Mouse (Mus musculus) c-Kit-negative CD71-positive TER-119-positive erythroid progenitor cells, embryonic 14.5 days (primary cell): Measurements from ENCODE around the gene Gins2.

Experiments used
- DNase-seq: peaks from one replicate; pipeline ENCODE4 v3.0.0-alpha.2; 2013; ENCODE audit warnings: low read depth, low spot score

Gene Gins2

GRCm38 (mm10) chr8:120565151-120565711 lies 23.9 kb downstream of the Gins2 start:
- DNase-seq: no peak

DNA sequence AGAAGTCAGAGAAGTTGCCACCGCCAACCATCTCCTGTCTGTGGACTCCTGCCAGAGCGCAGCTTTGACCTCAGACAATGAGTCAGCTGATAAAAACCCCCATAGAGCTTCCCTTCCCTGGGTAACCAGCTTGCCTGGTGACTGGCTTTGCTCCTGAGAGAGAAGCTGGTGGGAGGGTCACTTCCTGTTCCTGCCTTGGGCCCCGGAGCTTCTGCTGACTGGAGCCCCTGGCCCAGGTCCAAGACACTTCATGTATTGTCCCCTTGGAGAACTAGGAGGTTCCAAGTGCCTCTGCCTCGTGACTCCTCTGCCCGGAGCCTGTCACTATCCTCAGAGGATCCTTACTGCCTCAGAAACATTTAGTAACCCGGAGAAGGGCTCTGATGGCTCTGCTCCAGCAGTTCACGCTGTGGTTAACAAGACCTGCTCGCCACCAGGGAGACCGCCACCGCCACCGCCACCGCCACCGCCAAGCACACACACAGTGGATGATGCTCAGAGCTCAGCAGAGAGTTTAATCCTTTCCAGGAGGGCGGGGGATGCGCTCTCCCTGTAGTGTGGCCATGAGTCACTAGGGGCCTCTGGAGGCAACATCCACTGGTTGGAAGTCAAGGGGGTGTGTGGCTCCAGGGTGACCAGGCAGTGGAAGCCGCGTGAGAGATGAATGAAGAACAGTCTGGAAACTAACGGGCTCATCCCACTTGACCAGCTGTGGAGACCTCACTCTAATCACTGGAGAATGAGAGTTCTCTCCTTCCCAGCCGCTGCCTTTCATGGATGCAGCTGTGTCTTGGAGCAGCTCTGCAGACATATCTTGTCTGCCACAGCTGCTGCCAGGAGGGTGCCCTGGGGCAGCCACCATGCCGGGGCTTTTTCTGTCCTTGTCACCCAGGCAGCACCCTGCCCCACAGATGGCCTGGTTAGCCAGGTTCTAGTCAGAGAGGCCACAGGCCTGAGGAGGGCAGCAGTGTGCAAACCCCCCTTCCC lies 25.0 kb downstream of the Gins2 start:
- DNase-seq: no peak

DNA sequence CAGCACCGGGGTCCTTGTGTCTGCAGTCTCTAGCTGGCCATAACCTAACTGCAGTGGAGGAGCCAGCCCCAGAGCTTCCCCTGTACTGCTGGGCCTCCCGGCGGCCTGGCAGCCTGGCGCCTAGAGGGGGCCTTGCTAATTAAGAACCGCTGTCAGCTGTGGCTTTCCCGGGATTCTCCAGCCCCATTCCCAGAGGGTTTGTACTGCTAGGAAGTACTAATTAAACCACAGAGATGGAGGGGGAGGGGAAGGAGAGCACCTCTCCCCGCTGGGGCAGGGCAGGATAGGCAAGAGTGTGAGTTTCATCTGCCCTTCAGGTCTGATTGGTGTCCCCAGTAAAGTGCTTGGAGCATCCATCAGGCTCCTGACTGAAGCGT lies 25.8 kb downstream of the Gins2 start:
- DNase-seq: no peak

DNA sequence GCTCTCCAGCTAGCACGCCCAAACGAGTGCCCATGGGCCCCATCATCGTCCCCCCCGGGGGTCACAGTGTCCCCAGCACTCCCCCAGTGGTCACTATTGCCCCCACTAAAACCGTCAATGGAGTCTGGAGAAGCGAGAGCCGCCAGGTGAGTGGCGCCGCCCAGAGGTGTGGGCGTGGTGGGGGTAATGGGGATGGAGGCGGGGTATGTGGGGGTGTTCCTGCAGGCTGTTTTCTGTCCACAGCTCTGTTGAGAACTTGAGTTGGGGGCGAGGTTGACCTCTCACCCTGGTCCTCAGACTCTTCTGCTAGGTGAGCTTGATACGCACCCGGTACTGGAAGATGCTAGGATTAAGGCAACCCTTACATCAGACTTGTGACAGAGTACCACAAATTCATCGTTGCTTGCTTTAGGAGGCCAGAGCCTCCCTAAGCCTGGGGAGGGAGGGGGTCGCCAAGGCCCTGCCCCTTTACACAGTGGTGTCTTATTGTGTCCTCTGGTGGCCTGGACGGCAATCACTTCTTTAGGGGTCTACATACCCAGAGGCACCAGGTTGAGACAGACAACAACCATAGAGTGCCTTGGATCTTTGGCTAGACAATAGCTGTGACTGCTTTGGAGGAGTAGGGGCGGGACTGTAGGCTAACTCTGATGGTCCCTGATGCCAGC lies 26.3 kb downstream of the Gins2 start:
- no peak for DNase-seq

DNA sequence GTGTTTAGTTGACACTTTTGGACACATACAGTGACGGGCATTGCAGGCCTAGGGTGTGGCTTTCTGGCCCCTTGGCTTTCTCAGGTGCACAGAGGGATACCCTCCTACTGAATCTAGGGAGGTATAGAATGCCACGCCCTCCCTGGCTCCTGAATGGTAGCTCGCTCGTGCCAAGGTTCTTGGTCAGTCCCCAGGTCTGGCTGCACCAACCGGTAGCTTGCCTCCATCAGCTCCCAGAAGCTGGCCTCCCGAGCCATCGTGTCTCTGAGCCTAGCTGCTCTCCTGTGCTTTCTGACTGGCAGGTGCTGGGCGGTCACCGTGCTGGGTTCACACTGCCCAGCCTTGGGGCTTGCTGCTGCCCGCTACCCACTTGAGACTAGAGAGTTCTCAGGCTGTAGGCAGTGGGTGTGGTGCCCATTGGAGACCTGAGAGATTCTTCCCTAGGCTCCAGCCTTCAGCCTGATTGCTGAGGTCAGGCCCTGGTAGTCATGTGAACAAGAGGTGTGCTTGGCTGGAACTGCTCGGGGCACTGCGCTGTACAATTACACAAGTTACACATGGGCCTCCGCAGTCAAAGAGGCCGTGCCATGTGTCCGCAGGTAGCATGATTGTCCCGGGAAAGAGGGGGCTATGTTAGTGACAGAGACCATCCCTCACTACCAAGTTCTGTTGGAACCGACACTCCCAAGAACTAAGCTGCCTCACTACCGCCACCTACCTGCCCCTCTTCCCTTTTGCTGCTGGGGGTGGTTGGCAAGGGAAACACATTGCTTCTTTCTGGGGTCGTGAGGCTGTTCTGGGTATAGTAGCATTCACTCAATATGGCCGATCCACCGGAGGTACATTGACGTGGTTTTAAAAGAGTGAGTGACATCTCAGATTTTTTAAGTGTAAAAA lies 27.3 kb downstream of the Gins2 start:
- DNase-seq: no peak

- DNase-seq: no peak
Measured at GRCm38 (mm10) chr8:120560535-120560934, 28.6 kb downstream of the Gins2 start.

DNA sequence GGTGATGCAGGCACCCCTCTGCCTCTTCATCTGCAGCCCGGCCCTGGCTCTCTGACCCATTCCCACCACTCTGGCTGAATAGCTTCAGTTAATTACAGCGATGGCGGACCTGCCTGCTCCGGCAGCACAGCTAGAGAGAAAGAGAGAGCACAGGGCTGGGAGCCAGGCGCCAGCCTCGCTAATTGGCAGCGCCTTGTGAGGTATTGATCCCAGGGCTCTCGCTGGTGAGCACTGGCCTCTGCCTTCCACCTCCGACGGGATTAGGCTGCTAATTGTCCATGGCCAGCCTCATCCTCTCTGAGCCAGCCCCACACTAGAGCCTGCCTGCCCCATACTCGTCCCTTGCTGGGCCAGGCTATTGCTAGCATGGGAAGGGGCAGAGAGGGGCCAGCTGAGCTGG lies 29.4 kb downstream of the Gins2 start:
- DNase-seq: no peak

DNA sequence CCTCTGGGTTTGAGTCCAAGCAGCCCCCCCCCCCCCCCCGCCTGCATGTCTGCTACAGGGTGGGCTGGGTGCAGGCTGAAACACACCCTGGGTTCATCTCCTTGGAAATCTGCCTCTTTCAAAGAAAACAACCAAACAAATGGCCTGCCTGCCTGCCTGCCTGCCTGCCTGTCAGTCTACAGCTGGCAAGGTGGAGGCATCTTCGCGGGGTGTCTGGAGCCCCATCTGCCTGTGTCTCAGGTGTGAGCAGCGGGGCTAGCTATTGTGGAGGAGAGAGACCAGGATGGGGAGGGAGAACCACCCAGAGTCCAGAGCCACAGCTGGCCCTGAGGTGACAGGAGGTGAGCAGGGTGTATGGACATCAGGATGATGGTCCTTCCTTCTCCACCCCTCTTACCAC lies 30.9 kb downstream of the Gins2 start:
- DNase-seq: no peak

- DNase-seq: no peak
Measured at GRCm38 (mm10) chr8:120557170-120557965, 31.7 kb downstream of the Gins2 start.

DNA sequence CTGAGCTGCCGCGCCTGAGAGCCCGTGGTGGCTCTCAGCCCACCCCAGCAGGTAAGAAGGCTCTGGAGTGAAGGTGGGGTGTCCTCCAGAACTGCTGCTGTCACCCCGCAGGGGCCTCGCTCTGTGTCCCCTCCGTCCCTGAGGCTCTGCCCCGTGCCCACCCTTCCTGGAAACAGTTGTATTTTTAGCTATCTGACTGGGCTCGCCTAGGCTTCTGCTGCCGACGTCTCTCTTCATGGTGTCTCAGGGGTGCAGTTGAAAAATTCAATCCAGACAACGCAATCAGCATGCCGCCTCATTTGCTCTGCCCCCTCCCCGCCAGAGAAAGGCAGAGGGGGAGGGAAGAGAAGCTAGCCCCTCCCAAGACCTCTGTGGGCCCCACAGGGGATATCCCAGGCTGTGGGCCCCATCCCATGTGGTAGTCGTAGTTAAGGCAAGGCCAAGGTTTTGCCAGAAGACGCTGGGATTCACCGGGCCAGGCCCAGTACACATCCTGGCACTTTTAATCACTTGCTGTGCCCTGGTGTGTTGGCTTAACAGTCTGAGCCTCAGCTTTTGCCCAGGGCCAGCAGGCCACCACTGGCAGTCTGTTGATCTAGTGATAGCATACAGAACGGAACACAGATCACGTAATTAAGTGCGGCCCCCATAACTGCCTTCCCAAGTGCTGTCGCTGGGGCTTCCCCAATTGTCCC lies 32.8 kb downstream of the Gins2 start:
- DNase-seq: no peak

- DNase-seq: no peak
Measured at GRCm38 (mm10) chr8:120554466-120555039, 34.6 kb downstream of the Gins2 start.

- no peak for DNase-seq
Measured at GRCm38 (mm10) chr8:120553441-120554123, 35.5 kb downstream of the Gins2 start.

DNA sequence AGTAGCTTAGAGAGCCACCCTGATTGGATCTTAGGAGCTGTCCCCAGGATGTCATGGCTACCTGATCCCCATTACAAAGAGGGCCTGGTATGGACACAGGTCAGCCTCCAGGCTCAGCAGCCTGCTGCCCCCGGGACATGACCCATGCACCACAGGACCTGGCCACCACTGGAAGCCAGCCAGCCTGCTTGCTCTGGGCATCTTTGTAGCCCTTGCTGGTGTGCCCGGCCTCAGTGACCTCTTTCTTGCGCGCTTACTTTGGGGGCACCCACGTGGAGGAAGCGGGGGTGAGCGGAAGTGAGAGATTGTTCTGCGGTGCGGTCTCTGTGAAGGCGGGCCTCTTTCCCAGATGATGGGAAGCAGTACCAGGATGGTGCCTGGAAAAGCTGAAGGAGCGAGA lies 36.6 kb downstream of the Gins2 start:
- no peak for DNase-seq

GRCm38 (mm10) chr8:120551677-120551980 lies 37.5 kb downstream of the Gins2 start:
- no peak for DNase-seq

DNA sequence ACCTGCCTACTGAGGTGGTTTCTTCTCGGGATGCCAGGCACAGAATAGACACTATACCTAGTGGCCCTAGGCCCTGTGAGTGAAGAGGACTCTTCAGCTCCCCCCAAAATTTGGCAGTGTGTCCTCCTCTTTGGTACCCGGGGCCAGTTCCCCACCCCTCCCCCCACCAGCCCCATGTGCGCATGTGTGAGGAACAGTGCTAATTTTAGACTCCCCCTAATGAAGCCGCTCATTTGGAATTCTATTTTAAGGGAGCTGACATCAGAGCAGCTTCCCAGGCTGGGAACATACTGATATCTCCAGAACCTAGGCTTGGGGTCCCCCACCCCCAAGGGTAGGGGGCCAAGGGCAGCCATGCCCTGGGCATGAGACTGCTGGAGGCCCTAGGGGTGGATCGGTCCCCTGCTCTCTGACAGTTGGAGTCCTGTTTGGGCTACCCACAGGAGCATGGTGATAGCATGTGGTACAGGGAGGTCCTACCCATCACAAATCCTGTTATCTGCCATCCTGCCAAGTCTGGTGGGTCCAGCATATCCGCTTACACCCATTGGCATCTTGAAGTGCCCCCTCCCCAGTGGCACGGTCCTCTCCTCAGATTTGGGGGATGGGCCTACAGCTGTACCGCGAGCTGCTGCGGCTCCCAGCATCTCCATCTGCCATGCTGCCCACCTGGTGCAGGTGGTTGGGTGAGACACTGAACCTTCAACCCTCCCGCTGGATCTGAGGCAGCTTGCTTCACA lies 38.0 kb downstream of the Gins2 start:
- DNase-seq: no peak

DNA sequence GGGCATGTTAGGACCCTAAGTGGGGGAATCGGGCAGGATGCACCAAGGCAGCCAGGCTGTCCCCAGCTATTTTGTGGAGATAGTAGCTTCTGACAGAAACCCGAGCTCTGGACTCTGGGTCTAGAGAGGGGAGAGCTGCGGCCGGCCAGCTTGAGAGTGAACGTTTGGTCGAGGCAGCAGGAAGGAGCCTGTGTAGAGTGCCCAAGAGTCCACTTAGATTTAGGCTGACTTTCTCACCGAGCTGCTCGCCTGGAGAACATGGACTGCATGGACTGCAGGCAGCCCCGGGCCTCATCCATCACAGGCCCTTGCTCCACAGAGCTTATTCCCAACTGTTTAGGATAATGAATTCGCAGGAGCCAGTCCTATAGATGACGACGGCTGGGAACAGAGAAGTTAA lies 38.7 kb downstream of the Gins2 start:
- DNase-seq: no peak

DNA sequence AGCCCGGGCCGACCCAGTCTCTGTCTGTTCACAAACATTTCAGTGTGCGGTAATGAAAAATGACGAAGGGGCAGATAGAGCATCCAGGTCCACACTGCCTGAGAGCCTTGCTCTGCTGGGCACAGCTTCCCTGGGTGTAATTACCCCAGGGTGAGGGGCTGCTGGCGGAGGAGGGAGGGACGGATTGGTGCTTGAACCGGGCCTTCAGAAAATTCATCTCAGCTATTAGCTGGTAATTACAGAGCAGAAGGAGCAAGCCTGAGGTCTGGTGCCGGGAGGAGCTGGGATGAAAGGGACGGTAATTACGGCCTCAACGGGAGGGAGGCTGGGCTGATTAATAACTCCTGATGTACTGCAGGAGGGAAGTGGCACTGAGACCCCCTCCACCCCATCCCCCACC lies 39.2 kb downstream of the Gins2 start:
- DNase-seq: no peak

- no peak for DNase-seq
Measured at GRCm38 (mm10) chr8:120549321-120549921, 39.7 kb downstream of the Gins2 start.
